Mouse (Mus musculus) embryo, embryonic 10.5 days (tissue): Measurements from ENCODE around the gene Wwtr1.

Experiments used
- DNase-seq: peaks from one replicate; pipeline ENCODE4 v3.0.0-alpha.2; 2015; ENCODE audit warnings: low spot score

Gene Wwtr1

DNA sequence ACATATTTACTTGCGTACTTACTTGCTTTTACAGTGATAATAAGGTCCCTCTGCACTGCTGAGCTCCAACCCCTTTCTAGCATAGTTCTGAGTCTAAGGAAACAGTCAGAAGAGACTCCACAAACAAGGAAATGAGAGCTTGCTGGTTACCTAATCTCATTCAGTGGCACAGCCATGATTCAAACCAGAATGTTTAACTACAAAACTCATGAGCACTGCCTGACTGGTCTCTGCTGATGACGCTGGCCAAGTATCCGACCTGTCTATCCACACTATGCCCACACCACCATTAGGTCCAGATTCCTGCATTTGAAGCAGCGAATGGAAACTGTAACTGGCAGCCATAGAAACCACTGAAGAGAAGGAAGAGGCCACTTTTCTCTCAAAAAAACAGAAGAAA, 18.3 kb downstream of the Wwtr1 start:
- DNase-seq, result no peak

DNA sequence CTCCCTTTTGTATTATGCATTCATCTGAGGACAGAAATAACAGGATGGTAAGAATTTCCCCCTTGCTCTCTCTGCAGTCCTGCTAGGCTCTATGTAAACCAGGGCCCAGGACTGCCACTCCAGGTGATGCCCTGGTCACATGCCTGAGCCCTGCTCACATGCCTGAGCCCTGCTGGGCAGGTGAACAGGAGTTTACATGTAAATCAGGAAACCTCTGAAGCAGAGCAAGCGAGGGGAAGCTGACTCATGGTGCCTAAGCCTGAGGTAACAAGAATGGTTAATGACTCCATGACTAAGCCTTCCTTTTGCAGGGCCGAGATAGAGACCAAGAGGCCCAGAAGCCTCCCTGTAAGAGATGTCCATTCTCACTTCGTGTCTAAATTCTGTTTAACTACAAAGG, 20.1 kb downstream of the Wwtr1 start:
- DNase-seq, result no peak

DNA sequence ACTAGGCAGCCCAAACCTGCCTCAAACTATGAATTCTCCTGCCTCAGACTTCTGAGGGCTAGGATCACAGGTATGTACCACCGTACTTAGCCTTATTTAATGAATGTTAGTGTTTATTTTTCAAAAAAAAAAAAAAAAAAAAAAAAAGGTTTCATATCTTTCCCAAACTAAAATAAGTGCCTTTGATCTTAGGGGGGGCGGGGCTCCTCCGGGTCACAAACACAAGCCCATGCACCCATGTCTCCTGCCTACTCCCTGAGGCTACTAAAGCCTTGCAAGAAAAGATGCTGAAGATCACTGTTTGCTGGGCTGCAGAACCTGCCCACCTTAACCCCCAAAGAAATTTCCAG, 20.8 kb downstream of the Wwtr1 start:
- no peak for DNase-seq

DNA sequence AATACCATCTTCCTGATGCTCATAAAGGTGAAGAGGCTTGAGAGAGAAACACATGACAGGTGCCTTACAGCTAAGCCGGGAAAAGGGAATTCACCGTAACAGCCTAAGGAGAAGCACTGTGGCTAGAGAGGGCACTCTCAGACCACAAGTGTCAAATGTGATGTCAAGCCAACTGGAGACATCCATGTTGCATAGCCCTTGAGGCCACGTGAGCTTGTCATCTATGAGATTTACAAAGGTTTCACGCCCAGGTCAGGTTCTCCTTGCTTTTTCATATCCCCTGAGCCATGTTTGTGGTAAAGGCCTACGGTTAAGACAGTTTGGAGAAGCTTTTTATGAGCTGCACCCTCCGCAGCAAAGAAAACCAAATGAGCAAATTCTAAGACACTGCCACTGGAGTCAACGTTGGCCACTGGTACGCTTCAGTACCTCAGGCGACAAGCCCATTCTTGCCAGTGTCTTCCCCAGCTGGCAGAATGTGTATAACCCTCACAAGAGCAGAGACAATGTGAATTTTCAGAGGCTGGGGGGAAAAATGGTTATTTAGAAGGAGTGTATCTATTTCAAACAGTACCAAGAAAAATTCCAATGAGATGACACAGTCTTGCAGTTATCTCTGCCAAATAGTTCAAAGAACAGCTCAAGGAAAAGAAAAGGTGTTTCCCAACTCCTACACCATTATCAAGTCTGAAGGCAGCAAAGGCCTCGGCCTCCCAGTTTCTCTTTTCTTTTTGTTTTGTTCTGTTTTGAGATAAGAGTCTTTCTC, 21.4 kb downstream of the Wwtr1 start:
- DNase-seq, result no peak

DNA sequence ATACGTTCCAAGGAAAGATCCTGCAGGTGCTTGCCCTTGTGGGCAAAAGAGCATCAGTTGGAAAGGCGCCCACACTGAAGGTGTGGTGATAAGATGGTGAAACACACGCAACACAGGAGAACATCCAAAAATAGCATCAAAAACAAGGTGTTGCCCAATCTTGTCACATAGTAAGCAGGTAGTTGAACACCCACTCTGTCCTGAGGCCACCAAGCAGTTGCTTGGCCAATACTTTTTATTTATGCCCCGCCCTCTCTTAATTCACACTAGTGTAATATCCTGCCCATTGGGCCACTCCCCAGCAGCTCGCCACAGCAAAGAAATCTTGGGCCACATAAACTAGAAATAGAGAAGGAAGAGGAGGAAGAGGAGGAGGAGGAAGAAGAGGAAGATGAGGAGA, 22.6 kb downstream of the Wwtr1 start:
- DNase-seq, result no peak

DNA sequence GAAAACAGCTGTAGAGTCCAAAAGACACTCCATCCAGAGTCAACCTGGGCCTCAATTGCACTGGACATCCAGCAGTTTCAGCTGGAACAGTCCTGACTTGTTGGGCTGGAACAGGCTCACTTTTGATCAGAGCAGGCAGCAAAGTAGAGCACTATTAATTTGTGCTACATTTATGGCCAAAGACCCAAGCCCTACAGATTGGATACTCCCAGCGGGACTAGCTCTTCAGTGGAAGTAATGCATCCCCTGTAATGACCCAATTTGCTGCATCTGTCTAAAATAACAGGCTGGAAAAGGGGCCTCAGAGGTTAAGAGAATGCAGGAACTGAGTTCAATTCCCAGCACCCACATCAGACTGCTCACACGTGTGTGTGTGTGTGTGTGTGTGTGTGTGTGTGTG, 24.5 kb downstream of the Wwtr1 start:
- no peak for DNase-seq

DNA sequence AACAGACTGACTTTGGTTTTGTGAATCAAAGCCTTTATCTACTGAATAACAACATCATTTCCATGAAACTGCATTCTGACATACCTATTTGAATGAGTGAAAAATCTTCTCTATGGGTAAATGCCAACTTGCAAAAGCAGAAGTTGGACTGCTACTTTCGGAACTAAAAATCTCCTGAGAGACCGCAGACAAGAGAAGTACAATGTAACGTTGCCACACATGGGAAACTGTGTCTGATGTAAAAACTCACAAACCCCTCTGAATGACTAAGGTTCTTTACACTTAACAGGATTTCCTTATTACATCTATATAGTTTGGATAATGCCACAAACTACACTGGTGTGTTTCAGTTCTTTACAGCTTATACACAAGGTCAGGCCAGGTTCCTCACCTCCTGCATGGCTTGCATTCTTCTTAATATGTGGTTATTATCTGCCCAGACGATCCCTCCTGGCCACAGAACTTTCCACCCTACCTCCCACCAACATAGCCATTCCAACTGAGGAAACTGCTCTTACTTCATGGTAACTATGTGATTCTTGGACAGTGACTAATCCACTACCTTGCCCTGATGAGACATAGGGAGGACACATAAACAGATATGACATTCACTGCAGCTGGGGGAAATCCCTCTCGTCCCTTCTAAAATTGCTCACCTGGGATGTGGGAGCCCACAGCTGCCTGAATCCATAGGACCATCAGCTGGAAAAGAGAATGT, 25.1 kb downstream of the Wwtr1 start:
- no peak for DNase-seq

DNA sequence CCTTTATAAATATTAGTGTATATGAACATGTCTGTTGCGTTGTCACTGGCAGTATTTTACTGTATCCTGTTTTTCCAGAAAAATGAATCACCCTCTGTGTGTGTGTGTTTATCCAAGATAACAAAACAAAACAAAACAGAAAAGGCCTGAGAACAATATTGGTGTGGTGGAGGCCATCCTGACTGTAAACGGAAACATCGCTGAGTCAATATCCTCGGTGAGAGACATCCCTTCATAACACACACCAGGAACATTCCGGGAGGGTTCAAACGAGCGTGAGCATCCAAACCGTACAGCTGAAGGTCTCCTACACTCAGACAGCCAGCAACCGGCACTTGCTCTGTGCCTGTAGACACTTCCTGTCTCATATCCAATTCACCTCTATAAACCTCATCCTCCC, 31.6 kb downstream of the Wwtr1 start:
- no peak for DNase-seq

DNA sequence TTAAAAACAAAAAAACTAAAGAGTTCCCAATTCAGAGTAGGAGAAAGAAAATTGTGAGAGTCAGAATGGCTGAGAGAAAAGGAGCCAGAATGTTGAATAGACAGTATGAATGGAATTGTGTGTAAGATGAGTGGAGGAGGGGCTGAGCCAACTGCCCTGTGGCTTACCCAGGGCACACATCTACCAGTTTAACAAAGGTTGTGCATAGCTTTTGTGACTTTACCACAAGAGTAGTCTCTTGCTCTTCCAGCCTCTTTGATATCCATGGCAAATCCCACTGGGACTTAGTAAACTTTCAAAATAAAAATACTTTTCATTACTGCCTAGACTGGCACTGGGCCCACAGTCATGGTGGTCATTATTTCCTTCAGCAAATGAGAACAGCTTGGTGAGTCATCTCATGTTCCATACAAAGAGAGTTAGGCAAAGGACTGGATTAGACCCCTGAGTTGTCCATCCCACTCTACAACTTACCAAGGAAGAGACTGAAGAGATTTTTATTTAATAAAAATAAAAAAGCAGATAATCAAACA, 32.8 kb downstream of the Wwtr1 start:
- DNase-seq, result no peak

DNA sequence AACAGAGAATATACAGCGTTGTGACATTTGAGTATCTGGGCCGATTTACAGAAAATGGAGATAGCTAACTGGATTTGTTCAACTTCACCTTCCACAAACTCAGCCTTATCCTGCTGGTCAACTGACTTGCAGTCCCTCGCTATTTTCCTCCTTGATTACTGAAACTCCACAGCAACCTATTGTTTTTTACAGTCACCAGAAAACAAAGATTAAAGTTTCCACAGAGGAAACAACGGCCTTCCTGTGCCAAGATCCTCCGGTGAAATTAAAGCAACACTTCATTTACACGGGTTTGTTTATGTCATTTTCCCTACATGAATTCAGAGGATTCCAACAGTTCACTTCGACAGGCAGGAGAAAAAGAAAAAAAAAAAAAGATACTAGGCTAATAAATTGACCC, 34.5 kb downstream of the Wwtr1 start:
- DNase-seq, result no peak

DNA sequence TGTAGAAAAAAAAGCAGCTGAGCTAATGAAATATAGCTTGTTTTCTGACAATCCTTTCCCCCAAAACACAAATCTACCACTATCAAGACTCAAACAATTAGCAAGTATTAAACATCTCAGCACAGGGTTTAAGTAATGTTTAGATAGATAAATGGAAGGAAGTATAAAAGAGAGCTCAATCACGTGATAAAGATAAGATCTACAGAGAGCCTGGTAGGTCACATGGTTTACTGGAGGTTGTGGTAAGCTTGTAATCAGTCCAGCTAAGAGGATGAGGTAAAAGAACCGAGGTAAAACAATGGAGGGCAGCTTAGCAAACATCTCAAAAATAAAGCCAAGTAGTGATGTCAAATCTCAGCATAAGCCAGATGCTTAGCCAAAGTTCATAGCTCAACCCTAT, 35.2 kb downstream of the Wwtr1 start:
- DNase-seq, result no peak

DNA sequence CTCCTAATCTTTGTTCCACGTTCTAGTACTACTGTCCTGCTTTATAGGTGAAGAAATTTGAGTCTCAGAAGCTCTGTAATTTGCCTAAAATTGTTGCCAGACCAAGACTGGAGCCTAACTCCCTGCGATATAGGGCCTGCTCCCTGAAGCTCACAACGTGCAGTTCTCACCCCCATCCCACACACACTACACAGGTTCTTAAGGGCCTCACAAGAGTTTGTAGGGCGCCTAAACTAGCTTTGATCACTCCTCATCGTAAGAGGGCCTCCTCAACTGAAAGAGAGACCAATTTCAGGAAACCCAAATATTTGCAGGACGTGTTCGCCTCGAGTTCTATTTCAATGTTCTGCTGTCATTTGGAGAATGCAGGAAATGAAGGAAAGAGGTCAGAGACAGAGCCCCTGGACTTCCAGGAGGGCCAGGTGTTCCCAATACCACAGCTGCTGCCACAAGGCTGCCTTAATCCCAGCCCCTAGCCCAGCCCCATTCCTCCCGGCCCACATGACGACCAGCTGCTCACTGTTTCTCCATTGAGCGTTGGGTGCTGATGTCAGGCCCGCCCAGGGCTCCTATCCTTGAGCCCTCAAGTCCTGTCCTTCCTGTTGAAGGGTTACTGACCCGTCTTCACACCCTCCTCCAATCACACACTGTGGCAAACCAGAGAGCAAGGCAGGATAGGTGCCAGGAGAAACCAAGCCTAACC, 40.1 kb downstream of the Wwtr1 start:
- no peak for DNase-seq

DNA sequence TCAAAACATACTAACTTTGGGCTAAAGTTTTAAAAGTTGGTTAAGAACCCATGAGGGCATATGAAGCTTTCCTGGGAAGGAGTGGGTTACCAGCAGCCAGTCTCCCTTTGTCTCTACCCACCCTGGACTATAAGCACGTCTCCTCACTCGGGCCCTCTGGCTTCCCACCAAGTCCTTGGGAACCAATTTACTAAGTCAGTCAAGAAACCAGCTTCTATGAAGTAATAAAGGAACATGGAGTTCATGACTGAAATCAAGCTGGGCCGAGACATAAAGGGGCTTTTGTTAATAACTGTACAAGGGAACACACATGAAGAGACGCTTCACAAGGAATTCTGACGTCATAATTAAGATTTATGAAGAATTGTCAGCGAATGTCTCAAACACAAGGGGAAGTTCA, 41.3 kb downstream of the Wwtr1 start:
- DNase-seq, result no peak

DNA sequence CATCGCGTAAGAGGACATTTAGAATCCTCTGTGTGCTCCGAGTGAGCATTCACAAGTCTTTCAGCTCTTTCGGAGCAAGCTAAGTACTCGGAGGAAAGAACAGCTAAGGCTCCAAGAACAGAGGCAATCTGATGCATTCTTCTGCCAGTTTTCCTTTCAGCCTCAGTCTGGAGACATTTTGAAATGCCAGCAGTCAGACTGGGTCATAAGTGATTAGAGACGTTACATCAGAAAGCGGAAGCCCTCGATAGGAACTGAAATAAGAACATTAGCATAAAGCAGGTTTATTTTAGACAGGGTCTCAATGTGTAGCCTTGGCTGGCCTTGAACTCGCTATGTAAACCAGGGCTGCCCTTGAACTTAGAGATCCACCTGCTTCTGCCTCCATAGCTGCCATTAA, 41.8 kb downstream of the Wwtr1 start:
- DNase-seq, result no peak

DNA sequence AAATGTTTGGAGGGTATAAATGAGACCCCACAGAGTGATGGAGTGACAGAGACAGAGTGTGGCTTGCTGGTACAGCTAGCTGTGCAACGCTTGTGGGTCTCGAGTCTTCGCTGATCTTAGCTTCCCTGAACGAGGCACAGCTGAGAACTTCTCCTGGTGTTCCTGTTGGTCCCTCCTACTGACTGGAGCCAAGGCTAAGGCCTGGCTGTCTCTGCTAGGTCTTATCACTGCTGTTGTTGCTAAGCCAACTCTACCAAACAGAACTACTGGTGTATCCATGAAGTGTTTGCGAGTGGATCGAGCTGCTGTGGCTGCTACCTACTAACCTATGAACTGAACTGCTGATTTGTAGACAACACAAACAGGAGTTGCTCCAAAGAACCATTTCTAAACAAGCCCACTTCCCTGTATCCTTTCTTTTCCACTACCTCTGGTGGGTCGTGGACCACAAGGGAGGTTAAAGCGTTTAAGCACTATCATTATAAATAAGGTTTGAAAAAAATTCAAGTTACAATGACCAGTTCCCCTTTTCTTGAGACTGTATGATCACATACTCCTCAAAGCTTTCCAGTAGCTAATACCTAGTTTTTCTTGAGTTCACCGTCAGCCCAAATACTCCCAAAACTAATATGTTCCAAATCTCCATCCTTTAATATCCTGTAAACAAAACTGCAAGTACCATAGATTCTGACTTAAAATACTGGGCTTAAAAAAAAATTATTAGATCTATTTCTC, 42.6 kb downstream of the Wwtr1 start:
- no peak for DNase-seq

DNA sequence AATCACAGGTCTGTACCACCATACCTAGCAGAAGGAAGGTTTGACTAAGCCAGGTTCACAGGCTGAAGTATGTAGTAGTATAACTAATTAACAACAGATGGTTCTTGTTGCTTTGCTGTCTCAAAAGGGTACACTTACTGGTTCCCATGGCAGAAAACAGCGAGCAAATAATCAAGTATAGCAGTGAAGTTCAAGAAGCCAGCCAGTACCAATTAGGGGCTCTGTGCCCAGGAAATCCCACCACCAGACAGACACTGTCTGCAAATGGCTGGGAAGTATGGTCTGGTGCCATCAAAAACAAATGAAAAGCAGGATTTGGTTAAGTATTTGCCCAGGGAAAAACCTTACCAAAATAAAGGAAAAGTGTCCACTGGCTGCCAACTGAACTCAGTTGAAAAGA, 44.9 kb downstream of the Wwtr1 start:
- DNase-seq, result no peak

DNA sequence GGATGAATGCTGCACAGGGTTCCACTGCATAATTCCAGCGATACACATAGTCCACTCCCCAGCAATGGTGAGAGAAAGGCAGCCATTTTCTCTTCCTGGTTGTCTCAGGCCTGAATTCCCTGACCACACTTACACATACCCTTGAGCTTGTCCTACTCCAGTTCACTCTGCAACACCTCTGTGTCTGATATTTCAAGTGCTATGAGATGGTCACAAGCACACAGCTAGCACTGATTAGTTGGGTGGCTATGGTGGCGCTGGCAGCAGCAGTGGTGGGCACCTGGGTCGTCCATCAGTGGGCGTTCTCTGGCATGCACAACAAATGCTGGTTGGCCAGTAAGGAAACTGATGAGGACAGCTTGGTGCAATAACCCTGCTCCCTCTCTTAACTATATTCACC, 45.5 kb downstream of the Wwtr1 start:
- no peak for DNase-seq

DNA sequence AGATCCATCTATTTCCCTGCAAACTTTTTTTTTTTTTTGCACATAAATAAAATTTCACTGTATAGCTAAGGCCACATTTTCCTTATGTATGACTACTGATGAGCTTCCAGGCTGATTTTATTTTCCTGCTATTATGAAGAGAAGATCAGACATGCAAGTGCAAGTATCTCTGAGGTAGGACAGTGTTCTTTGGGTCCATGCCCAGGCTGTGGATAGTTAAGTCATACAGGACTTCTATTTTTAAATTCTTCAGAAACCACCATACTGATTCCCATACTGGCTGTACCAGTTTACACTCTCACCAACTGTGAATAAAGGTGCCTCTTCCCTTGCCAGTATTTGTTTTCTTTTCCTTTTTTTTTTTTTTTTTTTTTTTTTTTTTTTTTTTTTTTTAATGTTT, 48.6 kb downstream of the Wwtr1 start:
- no peak for DNase-seq

DNA sequence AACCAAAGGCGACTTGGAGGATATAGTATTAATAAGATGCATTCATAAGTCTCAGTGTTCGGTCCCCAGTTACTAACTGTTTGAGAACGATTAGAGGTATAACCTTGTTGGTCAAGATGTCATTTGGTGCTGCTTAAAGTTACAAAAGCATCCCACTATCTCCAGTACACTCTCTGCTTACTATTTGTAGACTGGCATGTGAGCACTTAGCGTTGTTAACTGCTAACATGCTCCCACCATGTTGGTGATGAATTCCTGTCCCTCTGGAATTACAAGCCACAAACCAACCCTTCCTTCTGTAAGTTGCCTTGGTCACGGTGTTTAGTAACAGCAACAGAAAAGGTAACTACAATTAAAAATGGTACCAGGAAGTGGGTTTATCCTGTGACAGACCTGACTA, 52.6 kb downstream of the Wwtr1 start:
- DNase-seq, result no peak

DNA sequence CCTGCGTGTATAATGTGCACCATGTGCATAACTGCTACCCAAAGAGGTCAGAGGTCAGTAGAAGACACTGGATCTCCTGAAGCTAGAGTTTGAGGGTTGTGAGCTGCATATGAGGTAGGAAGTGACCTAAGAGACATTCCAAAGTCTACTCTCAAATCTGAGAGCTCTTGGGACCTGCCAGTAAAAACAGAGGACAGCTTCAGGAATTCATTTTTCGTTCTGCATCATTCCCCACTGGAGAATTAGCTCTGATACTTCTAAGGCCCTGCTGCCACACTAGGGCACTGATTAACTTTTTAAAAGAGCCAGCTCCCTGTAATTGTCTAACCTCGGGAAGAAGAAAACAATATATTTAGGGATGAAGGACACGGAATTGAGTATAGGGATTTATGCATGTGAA, 53.8 kb downstream of the Wwtr1 start:
- no peak for DNase-seq

DNA sequence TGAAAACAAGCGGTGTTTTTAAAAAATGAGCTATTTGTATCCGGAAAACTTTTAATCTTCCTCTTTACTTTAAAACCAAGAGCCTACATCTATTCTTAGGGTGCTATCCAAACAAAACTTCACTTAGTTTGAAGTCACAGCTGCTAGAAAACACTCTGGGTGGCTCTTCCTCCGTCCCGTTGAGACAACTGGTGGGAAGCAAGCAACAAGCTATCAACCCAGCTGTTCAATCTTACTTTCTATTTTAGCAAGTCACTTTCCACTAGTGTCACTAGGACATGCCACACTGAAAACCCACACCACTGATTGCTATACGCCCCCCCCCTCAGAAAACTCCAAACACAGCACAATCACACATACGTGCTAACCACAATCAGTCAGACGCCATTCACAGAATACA, 55.7 kb downstream of the Wwtr1 start:
- DNase-seq, result no peak

DNA sequence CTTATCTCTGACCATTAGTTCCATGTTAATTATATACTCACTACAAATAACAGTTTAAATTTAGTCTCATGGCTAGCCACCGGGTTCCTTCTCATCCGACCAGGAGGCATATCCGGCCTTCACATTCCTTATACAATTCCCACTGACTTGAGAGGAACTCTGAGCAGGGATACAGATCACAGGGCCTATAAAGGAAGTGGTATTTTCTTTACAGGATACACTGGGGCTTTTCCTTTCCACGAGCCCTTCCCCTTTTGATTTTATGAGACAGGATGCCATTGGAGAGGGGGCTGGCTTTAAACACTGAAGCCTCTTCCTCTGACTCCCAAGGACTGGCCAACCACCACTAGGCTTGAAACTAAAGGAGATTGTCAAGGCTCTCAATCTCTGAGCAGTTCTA, 59.6 kb downstream of the Wwtr1 start:
- no peak for DNase-seq

DNA sequence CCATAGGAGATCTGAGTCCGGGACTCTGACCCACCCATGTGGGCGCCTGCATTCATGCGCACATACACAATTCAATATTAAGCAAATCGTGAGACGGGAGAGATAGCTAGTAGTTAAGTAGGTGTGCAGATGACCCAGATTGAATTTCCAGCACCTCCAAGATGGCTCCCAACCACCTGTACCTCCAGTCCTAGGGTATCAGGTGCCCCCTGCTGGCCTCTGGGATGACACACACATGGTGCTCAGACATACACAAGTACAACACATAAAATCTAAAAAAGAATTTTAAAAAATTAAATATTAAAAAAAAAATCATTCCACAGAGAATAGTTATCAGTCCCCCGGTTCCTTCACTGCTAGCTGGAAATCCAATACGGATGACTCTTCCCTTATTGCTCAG, 60.7 kb downstream of the Wwtr1 start:
- DNase-seq, result no peak
